Mouse (Mus musculus) bone marrow, adult 2 months (tissue): Measurements from ENCODE around the gene Ndufab1. TPM values are rescaled to one million over a fixed set of nuclear protein-coding genes. Genes with fewer than 3 reads are reported as not detected.
"Not testable (repeated sequence)": the region's sequence is repeated elsewhere in the genome, so short reads cannot be mapped to it uniquely, and the experiment has no call there.

ENCODE experiments used
- H3K27ac ChIP-seq: fragments of 200-500 bp; 2 replicates; pipeline ENCODE4 v1.5.1; 2012; ENCODE audit warnings: low read depth, mild to moderate bottlenecking, control low read depth, inconsistent platforms, low read length; ENCODE audit not compliant: control insufficient read depth, poor library complexity, insufficient read depth
- H3K4me1 ChIP-seq: fragments of 200-500 bp; 2 replicates; pipeline ENCODE4 v1.6.1; 2011; ENCODE audit warnings: low read length; ENCODE audit not compliant: control insufficient read depth, insufficient read depth
- H3K4me3 ChIP-seq: fragments of 200-500 bp; replicated peaks from 2 replicates; pipeline ENCODE3; 2011; ENCODE audit warnings: mild to moderate bottlenecking, low read depth, low read length, control low read depth; ENCODE audit not compliant: control insufficient read depth
- CTCF ChIP-seq: fragments of 200-500 bp; IDR thresholded peaks from 2 replicates; pipeline ENCODE4 v1.5.1; 2011; ENCODE audit warnings: low read length, control low read depth; ENCODE audit not compliant: control insufficient read depth, insufficient read depth
- POLR2A ChIP-seq: fragments of 200-500 bp; IDR thresholded peaks from 2 replicates; pipeline ENCODE4 v1.6.1; 2011; ENCODE audit warnings: low read depth, mild to moderate bottlenecking, control low read depth, low read length, borderline replicate concordance; ENCODE audit not compliant: control insufficient read depth
- WGBS: fragments of 180-500 bp; shearing (Covaris S2); methylation state at CpG from one replicate; pipeline ENCODE4 v1.1.7; 2018; 5-methylcytosine and 5-hydroxymethylcytosine counted together
- polyA plus RNA-seq: library from polyadenylated mRNA; stranded (reverse); fragments of >200 nt; gene quantifications from 2 replicates; pipeline ENCODE4 v1.2.4, GENCODE M21; 2011; ENCODE audit warnings: low replicate concordance; ENCODE audit not compliant: missing spikeins, insufficient read depth, insufficient read length

The Ndufab1 gene
- polyA plus RNA-seq, 1 experiment, result 130 TPM

GRCm38 (mm10) chr7:122126946-122127345 lies 25.3 kb upstream of the Ndufab1 start:
- H3K27ac ChIP-seq, result no peak overlapping the region
- no peaks in the 10 kb centered on the region; the same call in 1 of the 2 replicates for H3K4me1 ChIP-seq
- WGBS, result 95% methylated on average over 11 of the region's 11 CpGs
- TF ChIP-seq CTCF, result no peak
- no peak for TF ChIP-seq POLR2A
- no peak overlapping the region for H3K4me3 ChIP-seq

- TF ChIP-seq POLR2A (no peak), CTCF (no peak)
- 89% methylated on average over 8 of the region's 8 CpGs for WGBS
- H3K27ac ChIP-seq, result no peak overlapping the region
- no peaks in the 10 kb centered on the region for H3K4me1 ChIP-seq
- H3K4me3 ChIP-seq, result no peak overlapping the region
Measured at GRCm38 (mm10) chr7:122125636-122126035, 23.9 kb upstream of the Ndufab1 start.

- WGBS, result 68% methylated on average over 4 of the region's 4 CpGs
- Histone ChIP-seq H3K4me1 (no peaks in the 10 kb centered on the region), H3K4me3 (no peak overlapping the region), H3K27ac (no peak overlapping the region)
- no peak for TF ChIP-seq CTCF
- no peak for TF ChIP-seq POLR2A
Measured at GRCm38 (mm10) chr7:122123518-122123917, 21.8 kb upstream of the Ndufab1 start.

- Histone ChIP-seq H3K27ac (no peak overlapping the region), H3K4me1 (no peaks in the 10 kb centered on the region), H3K4me3 (no peak overlapping the region)
- 95% methylated on average over 6 of the region's 6 CpGs for WGBS
- TF ChIP-seq CTCF, result no peak
- TF ChIP-seq POLR2A, result no peak
Measured at GRCm38 (mm10) chr7:122108206-122108605, 6.5 kb upstream of the Ndufab1 start.

GRCm38 (mm10) chr7:122101014-122101746 lies 506 bp downstream of the Ndufab1 start:
- H3K4me3 ChIP-seq, result peak overlapping the region; percentile 93
- 4% methylated on average over 28 of the region's 28 CpGs for WGBS
- H3K4me1 ChIP-seq, result not testable (repeated sequence)
- peak overlapping the region; percentile 51; the same call in 1 of the 2 replicates for H3K27ac ChIP-seq

GRCm38 (mm10) chr7:122099222-122099621 lies 2.5 kb downstream of the Ndufab1 start:
- no peak overlapping the region for H3K4me3 ChIP-seq
- no peak overlapping the region for H3K27ac ChIP-seq
- TF ChIP-seq POLR2A (no peak), CTCF (peak; percentile 65)
- 47% methylated on average over 4 of the region's 4 CpGs for WGBS
- H3K4me1 ChIP-seq, result peaks cover 1% of the 10 kb centered on the region; the same call in 1 of the 2 replicates

GRCm38 (mm10) chr7:122098009-122098408 lies 3.7 kb downstream of the Ndufab1 start:
- H3K27ac ChIP-seq, result no peak overlapping the region

GRCm38 (mm10) chr7:122094564-122095330 lies 6.9 kb downstream of the Ndufab1 start:
- Histone ChIP-seq H3K27ac (no peak overlapping the region), H3K4me3 (no peak overlapping the region), H3K4me1 (no peaks in the 10 kb centered on the region)
- 90% methylated on average over 2 of the region's 2 CpGs for WGBS
- TF ChIP-seq POLR2A, result no peak
- peak; percentile 44 for TF ChIP-seq CTCF

More at GRCm38 (mm10) chr7:122098009-122098408, 3.7 kb downstream of the Ndufab1 start:
- WGBS, result 89% methylated on average over 3 of the region's 3 CpGs
- Histone ChIP-seq H3K4me1 (peaks cover 1% of the 10 kb centered on the region; the same call in 1 of the 2 replicates), H3K4me3 (no peak overlapping the region)
- TF ChIP-seq CTCF (no peak), POLR2A (no peak)
